Mouse (Mus musculus) lung, postnatal 0 days (tissue): ENCODE data around the gene Defb29.

ENCODE experiments used
- CTCF ChIP-seq: IDR thresholded peaks from 2 replicates; pipeline ENCODE4 v1.5.1; 2016; ENCODE audit warnings: antibody characterized with exemption, mild to moderate bottlenecking
- EP300 ChIP-seq: IDR thresholded peaks from 2 replicates; pipeline ENCODE4 v1.6.1; 2016; ENCODE audit warnings: antibody characterized with exemption, mild to moderate bottlenecking, control low read depth

- TF ChIP-seq CTCF (no peak; the same call in 1 of the 2 replicates), EP300 (no peak)
Measured at GRCm38 (mm10) chr2:152539944-152540710, at the start of gene Defb29.
